Mouse (Mus musculus): ENCODE measurements around the gene Fgl2.

DNA sequence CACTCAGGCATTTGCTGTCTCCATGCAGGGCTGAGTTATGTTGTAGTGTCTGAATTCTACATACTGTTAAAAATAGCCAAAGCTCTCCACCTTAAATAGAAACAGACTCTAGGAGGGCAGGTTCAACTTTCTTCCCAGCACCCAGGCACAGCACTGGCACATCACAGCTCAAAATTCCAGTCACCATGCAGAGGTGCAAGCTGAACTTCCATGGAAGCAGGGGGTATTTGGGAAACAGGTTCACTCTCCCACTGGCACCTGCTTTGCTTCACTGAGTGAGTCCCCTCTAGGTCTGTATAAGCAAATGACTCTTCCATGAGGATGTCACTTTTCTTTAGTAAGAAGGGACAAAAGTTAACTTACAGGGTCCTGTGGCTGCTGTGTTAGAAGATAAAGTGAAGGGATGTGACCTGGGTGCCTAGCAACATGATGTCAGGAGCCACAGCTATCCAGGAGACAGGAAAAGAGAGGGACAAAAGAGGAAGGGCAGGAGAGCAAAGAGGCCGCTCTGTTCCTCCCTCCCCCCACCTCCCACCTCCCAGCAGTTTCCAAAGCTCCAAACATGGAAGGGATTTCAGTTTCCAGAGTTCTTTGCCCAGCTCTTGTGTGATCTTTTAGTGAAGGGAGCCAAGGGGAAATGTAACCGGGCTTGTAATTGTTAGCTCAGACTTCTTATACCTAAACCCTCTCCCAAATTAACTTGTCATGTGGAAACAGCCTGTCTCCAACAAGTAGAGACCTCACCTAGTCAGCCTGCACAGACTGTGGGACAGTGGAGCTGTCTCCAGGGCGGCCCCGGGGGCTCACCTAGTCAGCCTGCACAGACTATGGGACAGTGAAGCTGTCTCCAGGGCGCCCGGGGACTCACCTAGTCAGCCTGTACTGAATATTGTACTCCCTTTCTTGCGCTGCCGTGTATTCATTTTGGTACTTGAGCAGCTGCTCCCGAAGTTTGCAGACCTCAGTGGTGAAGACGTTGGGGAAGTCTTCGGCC, 42.5 kb upstream of the Fgl2 start:
- no peak for TF ChIP-seq CTCF (IDR thresholded peaks at IDR 0.05; ENCODE audit: extremely low read depth, insufficient read length, insufficient replicate concordance, low read depth, low read length)
- no peak for TF ChIP-seq POLR2A (IDR thresholded peaks at IDR 0.05; ENCODE audit: low read depth, low read length)

Measured in small intestine, adult 2 months (tissue).